Mouse (Mus musculus): ENCODE data around the gene Twnk. TPM values are rescaled to one million over a fixed set of nuclear protein-coding genes. Genes with fewer than 3 reads are reported as not detected.

Twnk gene
- polyA plus RNA-seq, 1 experiment, result 6.1 TPM

DNA sequence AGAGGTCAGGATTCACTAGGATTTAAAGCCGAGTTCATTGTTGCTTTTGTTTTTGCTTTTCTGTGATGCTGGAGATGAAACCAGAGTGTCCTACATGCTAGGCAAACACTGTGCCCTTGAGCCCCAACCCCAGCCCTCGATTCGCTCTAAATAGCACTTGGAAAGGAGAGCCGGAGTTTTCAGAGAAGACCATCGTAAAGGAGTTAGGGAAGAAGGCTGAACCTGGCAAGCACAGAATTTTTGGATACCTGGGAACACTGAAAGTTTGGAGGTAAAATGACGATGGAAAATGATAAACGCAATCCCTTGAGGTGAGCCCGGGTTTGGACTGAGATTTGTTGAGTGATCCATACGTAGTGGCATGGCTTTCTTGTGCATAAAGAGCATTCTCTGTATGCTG lies 17.1 kb upstream of the Twnk start:
- H3K27ac ChIP-seq (ENCODE audit: insufficient read depth, low read length), result no peak overlapping the region
- no peak for TF ChIP-seq POLR2A (IDR thresholded peaks at IDR 0.05; ENCODE audit: low read depth, low read length)
- TF ChIP-seq CTCF (IDR thresholded peaks at IDR 0.05; ENCODE audit: extremely low read depth, insufficient read depth, insufficient read length, insufficient replicate concordance), result no peak
- WGBS, result 60% methylated on average over 9 of the region's 9 CpGs
- DNase-seq (ENCODE audit: low read depth in 1 of 2, low spot score in 2 of 2), result no peak
- H3K4me3 ChIP-seq (ENCODE audit: extremely low read depth, insufficient read depth, insufficient read length), result no peak overlapping the region
- peaks cover 12% of the 10 kb centered on the region for H3K27me3 ChIP-seq (ENCODE audit: control insufficient read depth, insufficient read depth, low read length)
- H3K4me1 ChIP-seq (ENCODE audit: control insufficient read depth, insufficient read depth, insufficient read length), result peaks cover 7% of the 10 kb centered on the region
- H3K36me3 ChIP-seq (ENCODE audit: control insufficient read depth, insufficient read depth, low read length), result no peaks in the 10 kb centered on the region; the same call in 1 of the 2 replicates

DNA sequence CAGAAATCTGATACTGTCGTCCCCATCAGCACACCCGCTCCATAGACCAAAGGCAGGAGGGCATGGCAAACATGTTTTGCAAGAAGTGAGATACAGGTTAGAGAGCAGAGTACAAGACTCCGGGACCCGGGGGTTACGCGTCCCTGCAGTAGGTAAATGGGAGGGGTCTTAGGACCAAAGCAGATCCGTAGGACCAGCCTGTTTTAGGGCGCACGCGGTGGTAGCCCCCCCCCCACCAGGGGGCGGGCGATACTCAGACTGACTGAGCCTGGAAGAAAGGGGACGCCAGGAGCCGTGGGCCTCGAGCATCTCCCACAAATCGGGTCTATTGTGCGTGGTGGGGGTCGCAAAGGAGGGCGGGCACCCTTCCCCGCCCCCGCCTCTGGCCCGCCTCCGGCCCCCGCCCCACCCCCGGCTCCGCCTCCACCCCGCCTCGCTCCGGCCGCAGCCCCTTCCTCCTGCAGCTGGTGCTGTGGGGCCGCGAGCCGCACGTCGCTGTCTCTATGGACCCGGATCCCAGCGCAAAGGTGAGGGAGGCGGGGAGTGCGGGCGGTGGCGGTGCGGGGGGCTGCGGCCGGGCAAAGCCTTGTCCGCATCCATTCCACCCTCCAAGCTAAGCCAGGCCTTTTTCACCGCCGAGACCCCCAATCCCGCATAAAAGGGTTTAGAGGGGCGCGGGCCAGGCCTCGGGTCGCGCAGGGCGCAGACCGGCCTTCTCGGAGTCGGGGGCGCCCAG lies 16.5 kb upstream of the Twnk start, which contains the start of gene Sema4g:
TSS of gene Sema4g (plus strand) at position 271 of the 736 bp plus-strand sequence.
- peaks cover 12% of the 10 kb centered on the region for H3K27me3 ChIP-seq (ENCODE audit: control insufficient read depth, insufficient read depth, low read length)
- H3K36me3 ChIP-seq (ENCODE audit: control insufficient read depth, insufficient read depth, low read length), result no peaks in the 10 kb centered on the region
- peak; percentile 14; the same call in 1 of the 2 replicates for TF ChIP-seq CTCF (IDR thresholded peaks at IDR 0.05; ENCODE audit: extremely low read depth, insufficient read depth, insufficient read length, insufficient replicate concordance)
- TF ChIP-seq POLR2A (IDR thresholded peaks at IDR 0.05; ENCODE audit: low read depth, low read length), result no peak
- WGBS, result 2% methylated on average over 53 of the region's 58 CpGs
- peak within 1 kb of the TSS; percentile 27; the same call in 1 of the 2 replicates for H3K4me3 ChIP-seq (ENCODE audit: extremely low read depth, insufficient read depth, insufficient read length)
- peaks cover 7% of the 10 kb centered on the region for H3K4me1 ChIP-seq (ENCODE audit: control insufficient read depth, insufficient read depth, insufficient read length)
- no peak for DNase-seq (ENCODE audit: low read depth in 1 of 2, low spot score in 2 of 2)
- H3K27ac ChIP-seq (ENCODE audit: insufficient read depth, low read length), result no peak within 1 kb of the TSS

- peak overlapping the region; percentile 27; the same call in 1 of the 2 replicates for H3K4me3 ChIP-seq (ENCODE audit: extremely low read depth, insufficient read depth, insufficient read length)
- H3K36me3 ChIP-seq (ENCODE audit: control insufficient read depth, insufficient read depth, low read length), result no peaks in the 10 kb centered on the region
- H3K4me1 ChIP-seq (ENCODE audit: control insufficient read depth, insufficient read depth, insufficient read length), result peaks cover 7% of the 10 kb centered on the region
- TF ChIP-seq CTCF (IDR thresholded peaks at IDR 0.05; ENCODE audit: extremely low read depth, insufficient read depth, insufficient read length, insufficient replicate concordance) (no peak), POLR2A (IDR thresholded peaks at IDR 0.05; ENCODE audit: low read depth, low read length) (no peak)
- H3K27me3 ChIP-seq (ENCODE audit: control insufficient read depth, insufficient read depth, low read length), result peaks cover 12% of the 10 kb centered on the region
- H3K27ac ChIP-seq (ENCODE audit: insufficient read depth, low read length), result no peak overlapping the region
- 35% methylated on average over 22 of the region's 22 CpGs for WGBS
- DNase-seq (ENCODE audit: low read depth in 1 of 2, low spot score in 2 of 2), result no peak
Measured at GRCm38 (mm10) chr19:44989567-44990495, 15.6 kb upstream of the Twnk start.

- Histone ChIP-seq H3K27ac (ENCODE audit: insufficient read depth, low read length) (no peak overlapping the region), H3K36me3 (ENCODE audit: control insufficient read depth, insufficient read depth, low read length) (no peaks in the 10 kb centered on the region), H3K4me3 (ENCODE audit: extremely low read depth, insufficient read depth, insufficient read length) (no peak overlapping the region), H3K4me1 (ENCODE audit: control insufficient read depth, insufficient read depth, insufficient read length) (peaks cover 7% of the 10 kb centered on the region), H3K27me3 (ENCODE audit: control insufficient read depth, insufficient read depth, low read length) (peaks cover 12% of the 10 kb centered on the region)
- TF ChIP-seq POLR2A (IDR thresholded peaks at IDR 0.05; ENCODE audit: low read depth, low read length) (no peak), CTCF (IDR thresholded peaks at IDR 0.05; ENCODE audit: extremely low read depth, insufficient read depth, insufficient read length, insufficient replicate concordance) (no peak)
- no peak for DNase-seq (ENCODE audit: low read depth in 1 of 2, low spot score in 2 of 2)
- 86% methylated on average over 8 of the region's 8 CpGs for WGBS
Measured at GRCm38 (mm10) chr19:44991031-44991430, 14.4 kb upstream of the Twnk start.

DNA sequence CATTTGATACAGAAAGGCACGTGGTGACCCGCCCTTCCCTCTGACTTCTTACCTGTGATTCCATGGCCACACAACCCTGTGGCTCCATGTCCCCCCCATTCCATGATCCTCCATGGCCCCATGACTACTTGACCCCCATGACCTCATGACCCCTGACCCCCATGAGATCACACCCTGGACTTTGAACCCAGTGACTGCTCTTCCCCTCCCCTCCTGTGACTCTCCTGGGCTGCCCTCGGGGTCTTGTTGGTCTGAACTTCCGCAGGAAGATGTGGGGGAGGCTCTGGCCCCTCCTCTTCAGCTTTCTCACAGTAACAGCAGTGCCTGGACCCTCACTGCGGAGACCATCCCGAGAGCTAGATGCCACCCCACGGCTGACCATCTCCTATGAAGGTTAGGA lies 13.2 kb upstream of the Twnk start:
- no peak overlapping the region for H3K4me3 ChIP-seq (ENCODE audit: extremely low read depth, insufficient read depth, insufficient read length)
- TF ChIP-seq POLR2A (IDR thresholded peaks at IDR 0.05; ENCODE audit: low read depth, low read length), result no peak
- TF ChIP-seq CTCF (IDR thresholded peaks at IDR 0.05; ENCODE audit: extremely low read depth, insufficient read depth, insufficient read length, insufficient replicate concordance), result no peak

GRCm38 (mm10) chr19:44992712-44993111 lies 12.8 kb upstream of the Twnk start:
- Histone ChIP-seq H3K4me3 (ENCODE audit: extremely low read depth, insufficient read depth, insufficient read length) (no peak overlapping the region), H3K36me3 (ENCODE audit: control insufficient read depth, insufficient read depth, low read length) (no peaks in the 10 kb centered on the region), H3K27me3 (ENCODE audit: control insufficient read depth, insufficient read depth, low read length) (peaks cover 12% of the 10 kb centered on the region), H3K4me1 (ENCODE audit: control insufficient read depth, insufficient read depth, insufficient read length) (peaks cover 7% of the 10 kb centered on the region), H3K27ac (ENCODE audit: insufficient read depth, low read length) (no peak overlapping the region)
- 59% methylated on average over 7 of the region's 7 CpGs for WGBS
- DNase-seq (ENCODE audit: low read depth in 1 of 2, low spot score in 2 of 2), result no peak
- TF ChIP-seq POLR2A (IDR thresholded peaks at IDR 0.05; ENCODE audit: low read depth, low read length), result no peak
- no peak for TF ChIP-seq CTCF (IDR thresholded peaks at IDR 0.05; ENCODE audit: extremely low read depth, insufficient read depth, insufficient read length, insufficient replicate concordance)

More for the DNA sequence above, 13.2 kb upstream of the Twnk start:
- Histone ChIP-seq H3K27ac (ENCODE audit: insufficient read depth, low read length) (no peak overlapping the region), H3K27me3 (ENCODE audit: control insufficient read depth, insufficient read depth, low read length) (peaks cover 12% of the 10 kb centered on the region), H3K4me1 (ENCODE audit: control insufficient read depth, insufficient read depth, insufficient read length) (peaks cover 7% of the 10 kb centered on the region), H3K36me3 (ENCODE audit: control insufficient read depth, insufficient read depth, low read length) (no peaks in the 10 kb centered on the region)
- DNase-seq (ENCODE audit: low read depth in 1 of 2, low spot score in 2 of 2), result no peak
- WGBS, result 32% methylated on average over 7 of the region's 7 CpGs

Measured in spleen, adult 2 months (tissue).